Mouse (Mus musculus): ENCODE results near the gene March1. TPM values are rescaled to one million over a fixed set of nuclear protein-coding genes. Genes with fewer than 3 reads are reported as not detected.

The March1 gene
- polyA plus RNA-seq, 1 experiment from 2014 or later, result 0.14 TPM

GRCm38 (mm10) chr8:65812971-65813370 is 195.3 kb downstream of the March1 start:
- no peaks in the 10 kb centered on the region for H3K36me3 ChIP-seq
- no peak overlapping the region for H3K4me3 ChIP-seq
- no peak for DNase-seq (ENCODE audit: low spot score)
- WGBS, result 75% methylated on average over 2 of the region's 2 CpGs
- no peaks in the 10 kb centered on the region for H3K27me3 ChIP-seq (ENCODE audit: insufficient read depth, poor library complexity, severe bottlenecking)
- H3K4me1 ChIP-seq, result no peaks in the 10 kb centered on the region
- no peaks in the 10 kb centered on the region for H3K9me3 ChIP-seq
- no peak overlapping the region for H3K27ac ChIP-seq

- no peak for DNase-seq (ENCODE audit: low spot score)
- 0 out of 2 replicates have a peak, but pooled peaks cover 2% of the 10 kb centered on the region for H3K9me3 ChIP-seq
- H3K4me3 ChIP-seq, result no peak overlapping the region
- WGBS, result 62% methylated on average over 3 of the region's 3 CpGs
- H3K27me3 ChIP-seq (ENCODE audit: insufficient read depth, poor library complexity, severe bottlenecking), result no peaks in the 10 kb centered on the region
- no peaks in the 10 kb centered on the region for H3K36me3 ChIP-seq
- H3K4me1 ChIP-seq, result no peaks in the 10 kb centered on the region
- no peak overlapping the region for H3K27ac ChIP-seq
Measured at GRCm38 (mm10) chr8:65922294-65923019, 304.8 kb downstream of the March1 start.

- H3K27me3 ChIP-seq (ENCODE audit: insufficient read depth, poor library complexity, severe bottlenecking), result no peaks in the 10 kb centered on the region
- WGBS, result 29% methylated on average over 5 of the region's 5 CpGs
- no peak for DNase-seq (ENCODE audit: low spot score)
- H3K27ac ChIP-seq, result no peak overlapping the region
- no peaks in the 10 kb centered on the region for H3K4me1 ChIP-seq
- no peaks in the 10 kb centered on the region for H3K36me3 ChIP-seq
- H3K4me3 ChIP-seq, result no peak overlapping the region
- H3K9me3 ChIP-seq, result no peaks in the 10 kb centered on the region
Measured at GRCm38 (mm10) chr8:65956948-65957347, 339.2 kb downstream of the March1 start.

DNA sequence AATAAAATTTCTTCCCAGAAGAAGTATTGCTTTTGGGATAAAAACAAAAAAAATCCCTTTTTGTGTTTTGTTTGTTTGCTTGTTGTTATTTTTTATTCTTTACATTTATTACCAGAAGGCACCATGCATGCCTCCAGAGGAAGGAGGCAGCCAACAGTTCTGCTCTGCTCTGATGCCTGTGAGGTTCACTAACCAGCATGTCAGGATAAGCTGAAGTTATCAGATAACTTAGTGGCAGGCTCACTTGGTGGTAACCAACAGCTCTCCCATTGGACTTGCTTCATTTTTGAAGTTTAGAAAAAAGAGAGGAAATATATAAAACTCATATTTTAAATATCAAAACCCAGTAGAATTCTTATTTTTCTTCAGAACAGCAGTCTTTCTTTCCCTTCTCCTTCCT is 339.8 kb downstream of the March1 start:
- no peak for DNase-seq (ENCODE audit: low spot score)
- no peaks in the 10 kb centered on the region for H3K27me3 ChIP-seq (ENCODE audit: insufficient read depth, poor library complexity, severe bottlenecking)
- H3K36me3 ChIP-seq, result no peaks in the 10 kb centered on the region
- no peak overlapping the region for H3K27ac ChIP-seq
- H3K4me1 ChIP-seq, result no peaks in the 10 kb centered on the region
- no peaks in the 10 kb centered on the region for H3K9me3 ChIP-seq
- no peak overlapping the region for H3K4me3 ChIP-seq

GRCm38 (mm10) chr8:65966502-65967222 is 349.0 kb downstream of the March1 start:
- Histone ChIP-seq H3K27ac (no peak overlapping the region), H3K4me1 (peaks cover 6% of the 10 kb centered on the region; the same call in 1 of the 2 replicates), H3K27me3 (ENCODE audit: insufficient read depth, poor library complexity, severe bottlenecking) (no peaks in the 10 kb centered on the region), H3K4me3 (peak overlapping the region; percentile 29), H3K9me3 (no peaks in the 10 kb centered on the region), H3K36me3 (no peaks in the 10 kb centered on the region)
- 10% methylated on average over 10 of the region's 10 CpGs for WGBS
- no peak for DNase-seq (ENCODE audit: low spot score)

GRCm38 (mm10) chr8:65967223-65967778 is 349.6 kb downstream of the March1 start:
- H3K4me3 ChIP-seq, result no peak overlapping the region
- DNase-seq (ENCODE audit: low spot score), result no peak
- H3K27me3 ChIP-seq (ENCODE audit: insufficient read depth, poor library complexity, severe bottlenecking), result no peaks in the 10 kb centered on the region
- WGBS, result 73% methylated on average over 8 of the region's 8 CpGs
- no peak overlapping the region for H3K27ac ChIP-seq
- no peaks in the 10 kb centered on the region for H3K9me3 ChIP-seq
- H3K4me1 ChIP-seq, result peaks cover 6% of the 10 kb centered on the region; the same call in 1 of the 2 replicates
- H3K36me3 ChIP-seq, result no peaks in the 10 kb centered on the region

DNA sequence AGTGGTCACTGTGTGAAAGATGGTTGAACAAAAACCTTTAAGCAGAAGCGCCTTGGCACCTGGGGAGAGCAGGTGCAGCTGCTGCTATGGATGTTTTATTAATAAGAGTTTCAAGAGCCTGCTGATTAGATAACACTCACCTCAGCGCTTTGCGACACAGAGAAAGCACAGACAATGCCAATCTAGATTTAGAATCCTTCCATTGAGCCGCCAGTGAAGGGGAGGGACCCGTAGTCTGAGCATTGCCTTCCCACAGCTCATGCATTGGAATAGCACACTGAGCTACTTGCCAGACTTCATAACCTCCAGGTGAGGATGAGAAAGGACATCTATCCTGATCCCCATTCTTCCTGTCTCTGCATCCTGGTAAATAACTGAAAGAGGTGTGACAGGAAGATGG is 359.2 kb downstream of the March1 start:
- H3K27ac ChIP-seq, result no peak overlapping the region
- H3K9me3 ChIP-seq, result no peaks in the 10 kb centered on the region
- no peaks in the 10 kb centered on the region for H3K27me3 ChIP-seq (ENCODE audit: insufficient read depth, poor library complexity, severe bottlenecking)
- WGBS, result 53% methylated on average over 5 of the region's 5 CpGs
- no peak overlapping the region for H3K4me3 ChIP-seq
- no peaks in the 10 kb centered on the region for H3K36me3 ChIP-seq
- no peaks in the 10 kb centered on the region for H3K4me1 ChIP-seq
- DNase-seq (ENCODE audit: low spot score), result no peak

- H3K4me3 ChIP-seq, result no peak overlapping the region
- no peaks in the 10 kb centered on the region for H3K27me3 ChIP-seq (ENCODE audit: insufficient read depth, poor library complexity, severe bottlenecking)
- H3K4me1 ChIP-seq, result no peaks in the 10 kb centered on the region
- H3K9me3 ChIP-seq, result no peaks in the 10 kb centered on the region
- DNase-seq (ENCODE audit: low spot score), result no peak
- H3K27ac ChIP-seq, result no peak overlapping the region
- WGBS, result 64% methylated on average over 2 of the region's 2 CpGs
- H3K36me3 ChIP-seq, result no peaks in the 10 kb centered on the region
Measured at GRCm38 (mm10) chr8:65982039-65982438, 364.3 kb downstream of the March1 start.

DNA sequence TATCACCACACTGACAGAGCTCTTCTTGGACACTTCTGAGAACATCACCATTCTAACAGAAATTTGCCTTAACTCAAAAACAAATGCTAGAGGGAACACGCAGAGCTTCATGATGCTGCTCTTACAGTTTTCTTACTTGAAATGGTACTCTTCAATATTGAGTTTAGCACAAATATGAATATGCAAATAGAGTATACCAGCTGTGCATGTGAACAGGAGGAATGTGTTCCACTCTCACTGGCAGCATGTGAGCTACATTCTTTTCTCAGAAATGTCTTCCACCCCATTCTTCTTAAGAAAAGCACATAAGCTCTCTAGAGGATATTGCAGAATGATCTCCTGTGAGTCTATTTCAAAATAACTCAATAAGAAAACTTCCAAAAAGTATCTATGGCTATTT is 370.0 kb downstream of the March1 start:
- no peaks in the 10 kb centered on the region for H3K9me3 ChIP-seq
- H3K36me3 ChIP-seq, result no peaks in the 10 kb centered on the region
- H3K4me1 ChIP-seq, result no peaks in the 10 kb centered on the region
- DNase-seq (ENCODE audit: low spot score), result no peak
- no peak overlapping the region for H3K4me3 ChIP-seq
- WGBS, result 87% methylated on average over 1 of the region's 1 CpGs
- no peak overlapping the region for H3K27ac ChIP-seq
- no peaks in the 10 kb centered on the region for H3K27me3 ChIP-seq (ENCODE audit: insufficient read depth, poor library complexity, severe bottlenecking)

- H3K4me3 ChIP-seq, result no peak overlapping the region
- no peaks in the 10 kb centered on the region for H3K9me3 ChIP-seq
- H3K27me3 ChIP-seq (ENCODE audit: insufficient read depth, poor library complexity, severe bottlenecking), result no peaks in the 10 kb centered on the region
- H3K27ac ChIP-seq, result no peak overlapping the region
- peaks cover 2% of the 10 kb centered on the region; the same call in 1 of the 2 replicates for H3K4me1 ChIP-seq
- DNase-seq (ENCODE audit: low spot score), result no peak
- H3K36me3 ChIP-seq, result no peaks in the 10 kb centered on the region
- 75% methylated on average over 2 of the region's 2 CpGs for WGBS
Measured at GRCm38 (mm10) chr8:66022815-66023214, 405.1 kb downstream of the March1 start.

DNA sequence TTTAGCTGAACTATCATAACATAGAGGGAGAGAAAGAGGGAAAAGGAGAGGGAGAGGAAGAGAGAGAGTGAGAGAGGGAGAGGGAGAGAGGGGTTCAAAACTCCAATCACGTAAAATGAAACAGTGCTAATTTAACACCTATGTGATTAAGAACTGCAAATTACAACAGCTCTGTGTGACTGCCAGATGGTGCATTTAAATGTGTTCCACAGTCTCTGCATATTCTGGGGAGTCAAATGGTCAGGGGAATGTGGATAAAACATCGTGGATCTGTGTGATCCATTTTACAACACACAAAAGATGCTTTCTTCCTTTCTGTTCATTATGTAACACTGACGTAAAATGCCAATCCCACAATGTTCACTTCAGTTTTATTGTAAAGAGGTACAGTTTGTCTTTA is 416.0 kb downstream of the March1 start:
- H3K4me1 ChIP-seq, result no peaks in the 10 kb centered on the region
- DNase-seq (ENCODE audit: low spot score), result no peak
- no peak overlapping the region for H3K4me3 ChIP-seq
- H3K27me3 ChIP-seq (ENCODE audit: insufficient read depth, poor library complexity, severe bottlenecking), result no peaks in the 10 kb centered on the region
- H3K9me3 ChIP-seq, result no peaks in the 10 kb centered on the region
- H3K27ac ChIP-seq, result no peak overlapping the region
- 80% methylated on average over 3 of the region's 3 CpGs for WGBS
- H3K36me3 ChIP-seq, result no peaks in the 10 kb centered on the region

GRCm38 (mm10) chr8:66034429-66034828 is 416.7 kb downstream of the March1 start:
- Histone ChIP-seq H3K27me3 (ENCODE audit: insufficient read depth, poor library complexity, severe bottlenecking) (no peaks in the 10 kb centered on the region), H3K4me1 (no peaks in the 10 kb centered on the region), H3K4me3 (no peak overlapping the region), H3K36me3 (no peaks in the 10 kb centered on the region), H3K9me3 (no peaks in the 10 kb centered on the region), H3K27ac (no peak overlapping the region)
- no peak for DNase-seq (ENCODE audit: low spot score)
- WGBS, result 85% methylated on average over 3 of the region's 3 CpGs

DNA sequence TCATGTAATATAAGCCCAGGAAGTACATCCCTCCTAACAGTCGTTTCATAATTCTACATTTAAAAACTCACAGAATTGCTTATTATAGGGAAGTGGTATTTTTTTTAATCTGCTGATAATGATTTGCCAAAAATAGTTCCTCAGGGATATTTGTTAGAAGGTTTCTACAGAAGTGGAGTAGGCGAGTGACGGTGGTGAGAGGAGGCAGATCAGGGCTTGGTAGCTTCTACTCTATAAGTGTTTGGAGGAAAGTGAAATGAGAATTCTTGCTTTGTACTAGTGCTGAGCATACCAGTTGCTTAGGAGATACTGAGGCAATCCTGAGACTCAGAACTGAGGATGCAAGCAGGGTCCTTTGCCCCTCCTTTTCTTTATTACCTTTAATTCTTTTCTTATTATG is 476.5 kb downstream of the March1 start:
- WGBS, result 77% methylated on average over 3 of the region's 3 CpGs
- no peaks in the 10 kb centered on the region for H3K36me3 ChIP-seq
- no peak overlapping the region for H3K4me3 ChIP-seq
- no peaks in the 10 kb centered on the region for H3K27me3 ChIP-seq (ENCODE audit: insufficient read depth, poor library complexity, severe bottlenecking)
- DNase-seq (ENCODE audit: low spot score), result no peak
- no peaks in the 10 kb centered on the region for H3K9me3 ChIP-seq
- no peaks in the 10 kb centered on the region for H3K4me1 ChIP-seq
- H3K27ac ChIP-seq, result no peak overlapping the region
